Mouse (Mus musculus) hindbrain, embryonic 11.5 days (tissue): ENCODE results near the gene Dpp7. TPM values are rescaled to one million over a fixed set of nuclear protein-coding genes. Genes with fewer than 3 reads are reported as not detected.

Source experiments
- ATAC-seq: fragments of 200-750 bp; cut with Nextera tagmentation; 2 replicates; pipeline ENCODE4 v1.8.0; 2017; ENCODE audit warnings: mild to moderate bottlenecking, moderate TSS enrichment, moderate library complexity; ENCODE audit not compliant: low FRiP score
- DNase-seq: peaks from one replicate; pipeline ENCODE4 v3.0.0-alpha.2; 2015; ENCODE audit warnings: low spot score
- H3K27ac ChIP-seq: fragments of 300-500 bp; sonication (generic); 2 replicates; pipeline ENCODE4 v1.5.1; 2014; ENCODE audit warnings: mild to moderate bottlenecking, low read depth, low read length
- H3K27me3 ChIP-seq: fragments of 300-500 bp; sonication (generic); 2 replicates; pipeline ENCODE4 v1.6.1; 2014; ENCODE audit warnings: mild to moderate bottlenecking, low read length, moderate library complexity, mixed read lengths; ENCODE audit not compliant: control insufficient read depth, insufficient read depth
- H3K36me3 ChIP-seq: fragments of 300-500 bp; sonication (generic); 2 replicates; pipeline ENCODE4 v1.6.1; 2014; ENCODE audit warnings: mild to moderate bottlenecking, low read length, moderate library complexity, mixed read lengths; ENCODE audit not compliant: control insufficient read depth, insufficient read depth
- H3K4me1 ChIP-seq: fragments of 300-500 bp; sonication (generic); replicated peaks from 2 replicates; pipeline ENCODE4 v1.6.1; 2014; ENCODE audit warnings: low read length, mixed read lengths; ENCODE audit not compliant: control insufficient read depth, insufficient read depth
- H3K4me2 ChIP-seq: fragments of 300-500 bp; sonication (generic); replicated peaks from 2 replicates; pipeline ENCODE4 v1.6.1; 2014; ENCODE audit warnings: mild to moderate bottlenecking, low read depth, low read length
- H3K4me3 ChIP-seq: fragments of 300-500 bp; sonication (generic); 2 replicates; pipeline ENCODE4 v1.5.1; 2014; ENCODE audit warnings: low read depth, low read length
- H3K9ac ChIP-seq: fragments of 300-500 bp; sonication (generic); 2 replicates; pipeline ENCODE4 v1.6.1; 2014; ENCODE audit warnings: low read depth, low read length
- H3K9me3 ChIP-seq: fragments of 300-500 bp; sonication (generic); 2 replicates; pipeline ENCODE4 v1.6.1; 2016; ENCODE audit warnings: low read length; ENCODE audit not compliant: control insufficient read depth
- WGBS: fragments of 180-500 bp; shearing (Covaris S2); extraction: QIAGEN DNeasy Blood & Tissue Kit; methylation state at CpG from one replicate; pipeline ENCODE4 v1.1.7; 2014; 5-methylcytosine and 5-hydroxymethylcytosine counted together
- polyA plus RNA-seq: library from polyadenylated mRNA; unstranded; fragments of >200 nt; fragmentation: Nextera tagmentation; extraction: Ambion mirVana; gene quantifications from 2 replicates; pipeline ENCODE4 v1.2.1, GENCODE M21; 2014

The Dpp7 gene
- polyA plus RNA-seq, 1 experiment from 2014 or later: 13.4 TPM

DNA sequence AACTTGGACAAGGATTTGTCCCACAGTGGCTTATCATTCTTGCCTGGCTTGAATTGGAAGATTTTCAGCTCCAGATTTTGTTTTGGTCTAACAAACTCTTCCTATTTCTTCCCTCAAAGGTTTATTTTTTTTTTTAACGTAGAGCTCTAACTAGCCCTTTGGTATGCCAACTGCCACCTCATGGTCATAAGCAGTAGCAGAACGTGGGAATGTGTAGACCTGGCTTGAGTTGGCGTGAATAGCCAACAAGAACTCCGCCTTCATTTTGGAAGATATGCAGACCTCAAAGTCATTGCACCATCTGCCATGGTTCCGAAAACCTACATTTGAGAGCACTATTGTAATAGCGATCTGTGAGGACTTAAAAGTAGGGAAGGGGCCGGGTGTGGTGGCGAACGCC is 24.7 kb downstream of the Dpp7 start:
- no peaks in the 10 kb centered on the region; the same call in 1 of the 2 replicates for H3K27me3 ChIP-seq
- 0 out of 2 replicates have a peak, but pooled peaks cover 3% of the 10 kb centered on the region for H3K36me3 ChIP-seq
- WGBS: 63% methylated on average over 9 of the region's 9 CpGs
- H3K4me1 ChIP-seq: peaks cover 3% of the 10 kb centered on the region; the same call in 1 of the 2 replicates
- H3K9me3 ChIP-seq: no peaks in the 10 kb centered on the region
- no peak overlapping the region for H3K27ac ChIP-seq
- no peak for ATAC-seq
- no peak for DNase-seq
- peak overlapping the region; percentile 93 for H3K4me3 ChIP-seq
- peak overlapping the region; percentile 91; the same call in 1 of the 2 replicates for H3K9ac ChIP-seq
- peak overlapping the region; percentile 86 for H3K4me2 ChIP-seq

DNA sequence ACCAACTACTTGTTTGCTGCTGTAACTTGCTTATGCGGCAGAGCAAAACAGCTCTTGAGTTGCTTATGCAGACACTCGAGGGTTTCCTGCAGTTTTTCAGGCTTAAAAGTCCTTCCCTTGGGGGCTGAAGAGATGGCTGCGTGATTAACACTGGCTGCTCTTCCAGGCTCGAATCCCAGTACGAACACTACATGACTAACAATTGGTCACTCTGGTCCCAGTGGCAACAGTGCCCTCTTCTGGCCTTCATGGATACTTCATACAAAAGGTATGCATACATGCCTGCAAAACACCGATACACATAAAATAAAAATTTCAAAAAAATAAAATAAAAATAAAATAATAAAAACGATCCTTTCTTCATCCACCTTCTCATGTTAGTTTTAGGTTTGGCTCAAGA is 27.7 kb downstream of the Dpp7 start:
- DNase-seq (peak; percentile 63), ATAC-seq (no peak)
- Histone ChIP-seq H3K4me1 (peaks cover 3% of the 10 kb centered on the region; the same call in 1 of the 2 replicates), H3K36me3 (no peaks in the 10 kb centered on the region), H3K4me2 (no peak overlapping the region), H3K9me3 (no peaks in the 10 kb centered on the region), H3K27ac (no peak overlapping the region), H3K4me3 (no peak overlapping the region), H3K9ac (no peak overlapping the region), H3K27me3 (no peaks in the 10 kb centered on the region; the same call in 1 of the 2 replicates)
- WGBS: 37% methylated on average over 7 of the region's 7 CpGs

DNA sequence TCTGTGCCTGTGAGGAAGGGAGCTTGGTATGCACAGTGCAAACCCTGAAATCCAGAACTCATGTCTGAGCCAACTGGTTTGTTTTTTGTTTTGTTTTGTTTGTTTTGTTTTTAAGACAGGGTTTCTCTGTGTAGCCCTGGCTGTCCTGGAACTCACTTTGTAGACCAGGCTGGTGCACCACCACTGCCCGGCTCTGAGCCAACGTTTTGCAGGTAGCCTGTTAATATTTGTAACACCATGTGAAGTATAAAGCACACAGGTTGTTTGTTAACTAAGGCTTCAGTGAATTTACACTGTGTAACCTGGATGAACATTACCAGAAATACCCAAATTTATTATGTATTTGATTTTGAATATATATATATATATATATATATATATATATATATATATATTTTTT is 30.1 kb downstream of the Dpp7 start:
- Histone ChIP-seq H3K9ac (no peak overlapping the region), H3K4me2 (no peak overlapping the region), H3K27me3 (peaks cover 1% of the 10 kb centered on the region; the same call in 1 of the 2 replicates), H3K4me1 (no peaks in the 10 kb centered on the region), H3K27ac (no peak overlapping the region), H3K36me3 (no peaks in the 10 kb centered on the region), H3K9me3 (no peaks in the 10 kb centered on the region), H3K4me3 (no peak overlapping the region)
- DNase-seq (no peak), ATAC-seq (no peak)
- 78% methylated on average over 2 of the region's 2 CpGs for WGBS

DNA sequence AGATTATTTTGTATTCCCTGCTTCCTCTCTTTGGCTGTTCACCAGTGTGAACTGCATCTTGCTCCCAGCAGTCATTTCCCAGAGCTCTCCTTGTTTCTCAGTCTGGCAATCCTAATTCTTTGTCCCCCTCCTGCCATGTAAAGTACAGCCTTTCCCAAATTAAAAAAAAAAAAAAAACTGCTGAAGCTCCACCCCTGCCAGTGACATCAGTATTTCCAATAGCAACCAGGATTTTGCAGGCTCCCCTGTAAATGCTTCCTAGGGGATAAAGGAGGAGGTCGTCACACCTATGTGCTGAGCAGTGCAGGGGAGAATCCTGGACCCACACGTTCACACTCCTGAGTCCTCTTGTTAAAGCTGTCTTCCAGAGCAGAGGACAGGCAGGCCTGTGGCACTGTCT is 36.1 kb downstream of the Dpp7 start:
- no peak overlapping the region for H3K4me2 ChIP-seq
- no peak overlapping the region for H3K27ac ChIP-seq
- H3K9ac ChIP-seq: no peak overlapping the region
- H3K27me3 ChIP-seq: peaks cover 37% of the 10 kb centered on the region
- no peaks in the 10 kb centered on the region for H3K36me3 ChIP-seq
- H3K4me3 ChIP-seq: no peak overlapping the region
- H3K9me3 ChIP-seq: no peaks in the 10 kb centered on the region
- ATAC-seq (no peak), DNase-seq (no peak)
- 27% methylated on average over 2 of the region's 2 CpGs for WGBS
- no peaks in the 10 kb centered on the region for H3K4me1 ChIP-seq

DNA sequence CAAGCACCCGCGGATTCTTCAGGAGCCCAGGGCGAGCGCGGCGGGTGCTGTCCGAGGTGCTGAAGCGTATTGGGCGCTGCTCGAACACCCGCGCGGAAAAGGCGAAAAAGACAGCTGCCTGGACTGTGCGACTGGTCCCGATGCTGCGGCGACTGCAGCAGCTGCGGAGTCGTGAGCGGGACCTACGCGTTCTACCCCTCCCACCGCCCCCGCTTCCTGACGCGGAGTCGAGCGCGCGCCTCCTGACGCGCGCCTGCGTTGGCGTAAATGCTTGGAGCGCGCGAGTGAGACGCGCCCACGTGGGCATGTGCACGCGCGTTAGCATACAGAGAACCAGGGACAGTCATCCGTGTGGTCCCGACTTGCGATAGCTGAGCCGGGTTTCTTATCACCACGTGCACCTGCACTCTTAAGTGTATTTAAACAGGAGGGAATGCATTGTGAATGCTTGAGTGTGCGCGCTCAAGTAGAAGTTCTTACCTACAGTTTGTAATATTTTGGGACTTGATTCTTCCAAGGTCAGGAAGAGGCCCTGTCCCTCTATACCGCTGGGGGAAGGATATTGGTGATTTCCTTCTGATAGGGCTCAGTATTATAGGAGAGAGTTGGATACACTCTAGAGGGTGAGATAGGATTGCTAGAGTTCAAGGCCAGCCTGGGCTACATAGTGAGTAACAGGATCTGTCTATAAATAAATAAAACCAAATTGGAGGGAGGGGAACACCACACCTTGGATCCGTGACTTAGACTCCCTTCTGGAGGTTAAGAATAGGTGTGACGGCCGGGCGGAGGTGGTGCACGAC is 37.0 kb downstream of the Dpp7 start, which contains the start of gene Grin1:
Gene Grin1, minus strand, starts transcription at position 217 of the 803 bp plus-strand sequence.
- peaks cover 40% of the 10 kb centered on the region for H3K27me3 ChIP-seq
- peak within 1 kb of the TSS; percentile 35 for H3K4me3 ChIP-seq
- ATAC-seq: peak; percentile 43; the same call in 1 of the 2 replicates
- WGBS: 9% methylated on average over 58 of the region's 58 CpGs
- H3K36me3 ChIP-seq: no peaks in the 10 kb centered on the region
- no peaks in the 10 kb centered on the region for H3K4me1 ChIP-seq
- H3K4me2 ChIP-seq: peak within 1 kb of the TSS; percentile 61
- H3K9ac ChIP-seq: 0 out of 2 replicates have a peak within 1 kb of the TSS, but pooled peaks have one; percentile 23
- H3K9me3 ChIP-seq: no peaks in the 10 kb centered on the region
- H3K27ac ChIP-seq: no peak within 1 kb of the TSS
- DNase-seq: peak; percentile 80

DNA sequence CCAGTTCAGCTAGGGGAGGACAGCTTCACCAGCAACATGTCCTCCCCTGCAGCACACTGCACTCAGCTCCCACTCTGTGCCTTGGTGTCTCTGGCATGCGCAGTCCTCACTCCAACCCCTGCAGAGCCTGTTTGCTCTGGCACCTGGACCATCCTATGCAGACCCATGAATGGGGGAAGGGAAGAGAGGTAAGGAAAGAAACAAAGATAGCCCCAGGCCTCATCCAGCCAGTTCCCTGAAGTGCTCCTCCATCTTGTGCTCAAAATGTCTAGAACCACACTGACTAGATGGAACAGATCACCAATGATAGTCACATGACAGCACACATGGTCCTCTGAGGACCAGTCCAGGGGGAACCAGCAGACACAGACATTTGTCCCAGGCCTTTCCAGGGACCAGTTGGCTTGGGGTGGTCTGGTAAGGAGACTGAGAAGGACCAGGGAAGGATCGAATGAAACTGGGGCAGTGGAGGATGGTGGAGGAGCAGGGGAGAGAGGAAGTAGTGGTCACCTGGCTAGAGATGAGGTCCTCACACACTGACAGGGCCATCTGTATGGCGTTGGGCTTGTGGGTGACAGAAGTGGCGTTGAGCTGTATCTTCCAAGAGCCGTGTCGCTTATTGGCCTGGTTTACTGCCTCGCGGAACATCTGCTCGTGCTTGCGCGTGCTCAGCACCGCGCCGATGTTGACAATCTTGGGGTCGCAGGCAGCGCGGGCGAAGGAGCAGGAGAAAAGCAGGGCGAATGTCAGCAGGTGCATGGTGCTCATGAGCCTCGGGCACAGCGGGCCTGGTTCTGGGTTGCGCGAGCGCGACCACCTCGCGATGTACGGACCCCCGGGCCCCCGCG is 37.8 kb downstream of the Dpp7 start:
- Histone ChIP-seq H3K9me3 (no peaks in the 10 kb centered on the region), H3K27ac (no peak overlapping the region), H3K27me3 (peaks cover 44% of the 10 kb centered on the region), H3K4me2 (peak overlapping the region; percentile 61), H3K4me3 (peak overlapping the region; percentile 35), H3K4me1 (no peaks in the 10 kb centered on the region), H3K36me3 (no peaks in the 10 kb centered on the region), H3K9ac (0 out of 2 replicates have a peak overlapping the region, but pooled peaks have one; percentile 23)
- peak; percentile 7 for DNase-seq
- WGBS: 7% methylated on average over 28 of the region's 31 CpGs
- ATAC-seq: peak; percentile 25; the same call in 1 of the 2 replicates

DNA sequence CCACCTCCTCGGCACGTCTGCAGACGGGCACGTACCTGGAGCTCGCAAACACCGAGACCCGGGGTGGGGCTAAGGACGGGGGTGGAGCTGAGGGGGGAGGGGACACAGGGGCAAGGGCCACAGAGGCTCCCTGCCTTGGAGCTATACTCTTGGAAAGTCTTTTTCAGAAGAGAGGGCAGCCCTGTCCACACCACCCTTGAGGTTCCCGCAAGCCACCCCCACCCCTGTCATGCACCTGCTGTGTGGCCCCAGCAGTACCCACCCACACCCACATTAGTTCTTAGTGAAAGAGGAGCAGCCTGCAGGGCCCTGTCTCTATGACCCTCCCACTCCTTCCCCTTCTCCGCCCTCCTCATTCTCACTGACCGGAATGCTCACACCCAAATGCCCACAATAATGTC is 44.7 kb downstream of the Dpp7 start:
- Histone ChIP-seq H3K9ac (no peak overlapping the region), H3K36me3 (no peaks in the 10 kb centered on the region), H3K27ac (no peak overlapping the region), H3K4me3 (no peak overlapping the region), H3K27me3 (peaks cover 51% of the 10 kb centered on the region), H3K9me3 (no peaks in the 10 kb centered on the region), H3K4me1 (no peaks in the 10 kb centered on the region), H3K4me2 (no peak overlapping the region)
- WGBS: 2% methylated on average over 11 of the region's 11 CpGs
- DNase-seq (no peak), ATAC-seq (no peak)

DNA sequence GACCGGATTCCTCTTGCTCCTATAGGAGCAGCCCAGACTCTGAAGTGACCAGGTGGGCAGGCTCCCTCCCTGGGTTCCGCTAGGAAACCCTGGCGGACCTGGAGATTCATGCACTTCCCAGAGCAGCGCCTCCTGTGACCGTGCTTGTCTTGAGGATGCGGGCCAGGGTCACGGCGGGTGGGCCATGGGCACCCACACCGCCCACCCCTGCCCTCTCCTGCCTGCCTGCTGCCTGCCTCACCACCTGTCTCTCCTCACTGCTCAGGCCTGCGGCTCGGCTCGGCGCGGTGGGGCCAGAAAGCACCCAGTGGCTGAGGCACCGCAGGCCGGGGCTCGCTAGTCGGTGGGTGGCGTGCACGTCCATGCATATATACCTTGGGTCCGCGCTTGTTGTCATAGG is 45.2 kb downstream of the Dpp7 start:
- H3K4me1 ChIP-seq: no peaks in the 10 kb centered on the region
- H3K9ac ChIP-seq: no peak overlapping the region
- H3K27ac ChIP-seq: no peak overlapping the region
- no peaks in the 10 kb centered on the region for H3K9me3 ChIP-seq
- ATAC-seq: no peak
- WGBS: 3% methylated on average over 22 of the region's 22 CpGs
- no peaks in the 10 kb centered on the region for H3K36me3 ChIP-seq
- H3K4me2 ChIP-seq: no peak overlapping the region
- H3K27me3 ChIP-seq: peaks cover 51% of the 10 kb centered on the region
- H3K4me3 ChIP-seq: no peak overlapping the region
- no peak for DNase-seq
